Mouse (Mus musculus) lung, postnatal 14 days (tissue): ENCODE data around the gene Kcnk16.
"Not testable (repeated sequence)": the region's sequence is repeated elsewhere in the genome, so short reads cannot be mapped to it uniquely, and the experiment has no call there.

Experiments used
- DNase-seq: peaks from one replicate; pipeline ENCODE4 v3.0.0; 2021

The Kcnk16 gene

DNA sequence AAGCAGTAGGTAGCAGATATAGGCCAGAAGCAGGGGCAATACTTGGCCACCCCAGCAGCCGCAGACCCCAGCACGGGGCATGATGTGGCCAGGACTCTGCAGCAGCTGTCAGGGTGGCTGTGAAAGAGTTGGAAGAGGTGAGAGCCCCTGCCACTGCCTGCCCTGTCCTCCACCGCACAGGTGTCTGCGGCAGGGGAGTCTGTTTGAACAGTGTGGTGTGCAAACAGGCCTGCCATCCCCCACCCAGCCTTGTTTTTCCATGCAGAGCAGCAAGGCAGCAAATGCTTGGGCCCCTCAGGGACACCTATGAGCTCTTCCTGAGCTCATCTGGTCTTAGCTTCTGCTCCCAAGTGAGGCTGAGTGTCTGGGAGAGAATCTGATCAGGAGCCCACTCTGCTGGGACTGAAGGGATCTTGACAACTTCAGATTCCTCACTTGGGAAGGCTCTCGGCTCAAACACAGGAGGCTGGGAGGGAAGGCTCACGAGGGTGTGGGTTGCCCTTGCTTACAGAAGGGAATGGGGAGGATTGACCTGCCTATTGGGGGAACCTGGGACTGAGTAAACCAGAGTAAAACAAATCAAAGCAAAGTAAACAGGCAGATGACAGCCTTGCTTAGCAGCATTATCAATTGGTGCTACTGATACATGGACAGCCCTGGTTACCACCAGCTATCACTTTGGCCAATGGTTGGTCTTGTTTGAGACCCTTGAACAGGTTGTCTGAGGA, at the start of gene Kcnk16:
Gene Kcnk16, minus strand, starts transcription at position 118 of the 728 bp plus-strand sequence.
- no peak for DNase-seq

DNA sequence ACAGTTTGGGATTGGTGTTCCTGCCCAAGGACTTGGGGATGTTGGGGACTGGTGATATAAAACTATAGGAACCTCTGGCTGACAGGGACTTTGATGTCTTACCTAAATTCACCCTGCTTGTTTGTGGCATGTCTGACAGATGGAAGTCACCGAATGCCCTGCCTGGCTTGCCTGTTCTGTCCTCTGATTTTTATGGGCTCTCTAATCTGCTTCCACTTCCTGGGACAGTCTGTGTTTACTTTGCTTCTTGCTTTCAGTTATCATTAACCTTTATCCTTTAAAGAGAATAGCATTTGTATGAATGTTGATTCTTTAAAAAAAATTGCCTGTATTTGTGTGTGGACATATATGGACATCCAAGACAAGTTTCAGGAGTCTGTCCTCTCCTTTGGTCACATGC, 46.1 kb upstream of the Kcnk16 start:
- DNase-seq = no peak

DNA sequence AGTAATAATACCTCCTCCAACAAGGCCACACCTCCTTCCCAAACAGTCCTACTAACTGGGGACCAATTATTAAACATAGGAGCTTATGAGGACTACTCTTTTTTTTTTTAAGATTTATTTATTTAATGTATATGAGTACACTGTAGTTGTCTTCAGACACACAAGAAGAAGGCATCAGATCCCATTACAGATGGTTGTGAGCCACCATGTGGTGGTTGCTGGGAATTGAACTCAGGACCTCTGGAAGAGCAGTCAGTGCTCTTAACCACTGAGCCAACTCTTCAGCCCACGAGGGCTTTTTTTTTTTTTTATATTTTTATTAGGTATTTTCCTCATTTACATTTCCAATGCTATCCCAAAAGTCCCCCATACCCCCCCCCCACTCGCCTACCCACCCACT, 36.1 kb upstream of the Kcnk16 start:
- not testable (repeated sequence) for DNase-seq

DNA sequence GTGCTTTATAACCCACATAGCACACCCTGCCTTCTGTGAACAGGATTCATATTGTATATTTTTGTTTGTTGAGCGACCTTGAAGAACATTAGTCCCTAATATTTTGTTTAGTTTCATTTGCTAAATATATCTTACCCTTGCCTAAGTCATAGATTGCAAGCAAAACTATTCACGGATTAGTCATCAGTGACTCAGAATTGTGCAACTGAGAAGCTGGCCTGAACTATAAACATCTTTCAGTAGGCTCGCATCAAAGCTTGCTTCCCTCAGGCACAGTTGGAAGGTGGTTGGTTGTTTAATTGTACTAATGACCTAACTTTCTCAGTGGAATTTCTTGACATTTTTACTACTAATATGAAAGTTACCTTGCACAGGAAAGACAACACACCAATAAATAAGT, 29.1 kb upstream of the Kcnk16 start:
- peak; percentile 22 for DNase-seq

DNA sequence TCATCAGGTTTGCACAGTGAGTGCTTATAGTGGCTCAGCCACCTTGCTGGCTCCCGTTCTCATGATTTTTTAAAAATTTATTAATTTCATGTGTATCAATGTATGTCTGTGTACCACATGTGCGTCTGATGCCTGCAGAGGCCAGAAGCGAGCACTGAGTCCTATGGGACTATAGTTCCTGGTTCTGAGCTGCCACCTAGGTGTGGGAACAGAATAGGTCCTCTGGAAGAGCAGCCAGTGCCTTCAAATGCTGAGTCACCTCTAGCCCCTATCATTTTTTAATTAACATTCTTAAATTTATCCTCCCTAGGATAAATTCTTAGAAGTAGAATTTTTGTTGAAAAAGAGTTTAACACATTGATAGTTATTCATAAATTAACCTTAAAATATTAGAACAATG, 28.6 kb upstream of the Kcnk16 start:
- no peak for DNase-seq

DNA sequence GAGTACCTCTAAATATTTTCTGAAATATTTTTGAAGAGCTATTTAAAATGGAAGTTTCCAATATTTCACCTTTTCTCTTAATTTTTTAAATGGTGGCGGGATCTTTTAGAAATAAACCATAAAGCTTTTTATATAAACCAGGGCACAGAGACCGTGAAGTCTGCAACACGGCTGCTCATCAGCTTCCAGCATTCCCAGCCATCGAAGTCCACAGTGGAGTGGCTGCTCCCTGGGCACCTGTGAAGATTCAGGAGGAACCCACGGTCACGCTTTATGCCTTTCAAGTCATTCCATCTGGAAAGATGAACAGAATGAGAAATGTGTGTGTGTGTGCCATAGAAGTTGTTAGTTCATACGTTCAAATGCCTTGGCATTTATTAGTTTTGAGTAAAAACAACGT, 25.9 kb upstream of the Kcnk16 start:
- DNase-seq = no peak

DNA sequence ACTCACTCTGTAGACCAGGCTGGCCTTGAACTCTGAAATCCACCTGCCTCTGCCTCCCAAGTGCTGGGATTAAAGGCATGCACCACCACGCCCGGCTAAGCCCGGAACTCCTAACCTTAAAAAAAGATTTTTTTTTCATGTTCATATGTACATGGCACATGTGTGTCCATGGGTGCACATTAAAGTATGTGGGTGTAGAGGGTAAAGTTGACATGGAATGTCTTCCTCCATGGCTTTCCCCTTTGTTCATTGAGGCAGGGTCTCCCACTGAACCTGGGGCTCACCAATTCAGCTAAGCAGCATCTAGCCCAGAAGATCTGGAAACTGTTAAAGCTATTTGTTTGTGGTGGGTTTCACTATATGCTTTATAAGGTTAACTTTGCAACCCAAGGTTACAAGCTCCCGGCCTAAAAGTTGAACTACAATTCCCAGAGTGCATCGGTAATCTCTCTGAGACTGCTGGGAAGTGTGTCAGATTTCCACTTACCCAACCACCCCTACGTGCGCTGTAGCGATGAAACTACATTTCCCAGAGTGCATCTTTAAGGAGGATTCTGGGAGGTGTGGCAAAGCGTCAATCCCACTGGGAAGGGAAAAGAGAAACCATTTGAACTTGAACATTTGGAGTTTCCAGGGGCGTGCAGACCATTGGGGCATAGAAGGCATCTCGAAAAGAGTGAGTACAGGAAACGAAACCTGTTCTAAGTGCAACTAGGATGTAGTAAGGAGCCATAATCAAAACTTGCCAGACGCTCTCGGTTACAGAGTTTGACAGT, 25.3 kb upstream of the Kcnk16 start, which contains the start of gene Nudt13:
Gene Nudt13, plus strand, starts transcription at position 581 of the 776 bp plus-strand sequence.
- DNase-seq = peak; percentile 83

DNA sequence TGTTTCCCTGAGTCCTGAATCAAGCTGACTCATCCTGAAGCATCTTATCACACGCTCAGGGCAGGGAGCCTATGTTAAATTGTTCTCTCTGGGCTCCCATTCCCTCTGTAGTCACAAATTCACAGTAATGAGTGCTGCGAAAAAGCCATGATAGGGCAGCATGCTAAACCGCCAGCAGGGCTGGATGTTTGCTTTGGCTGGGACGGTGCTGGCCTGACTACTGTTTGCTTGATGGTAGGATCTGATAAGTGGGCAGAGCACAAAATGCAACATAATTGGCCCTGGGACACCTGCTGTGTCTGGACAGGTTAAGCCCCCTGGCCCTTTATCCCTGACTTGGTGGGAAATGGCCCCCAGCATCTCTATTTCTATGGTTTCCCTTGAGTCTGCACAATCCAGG, 22.4 kb upstream of the Kcnk16 start:
- no peak for DNase-seq

DNA sequence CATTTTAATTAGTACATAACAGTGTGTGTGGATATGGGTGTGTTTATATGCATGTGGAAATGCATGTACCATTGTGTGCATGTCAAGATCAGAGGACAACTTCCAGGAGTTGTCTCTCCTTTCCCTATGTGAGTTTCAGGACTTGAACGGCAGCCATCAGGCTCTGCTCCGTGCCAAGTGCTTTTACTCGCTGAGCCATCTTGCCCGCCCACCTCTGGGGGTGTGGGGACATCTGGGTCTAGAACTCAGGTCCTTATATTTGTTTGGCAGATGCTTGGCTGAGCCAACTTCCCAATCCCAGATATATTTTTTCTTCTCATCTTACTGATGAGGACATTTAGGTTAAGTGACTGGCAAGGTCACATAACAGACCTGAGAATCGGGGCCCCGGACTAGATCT, 578 bp downstream of the Kcnk16 start:
- DNase-seq = no peak

DNA sequence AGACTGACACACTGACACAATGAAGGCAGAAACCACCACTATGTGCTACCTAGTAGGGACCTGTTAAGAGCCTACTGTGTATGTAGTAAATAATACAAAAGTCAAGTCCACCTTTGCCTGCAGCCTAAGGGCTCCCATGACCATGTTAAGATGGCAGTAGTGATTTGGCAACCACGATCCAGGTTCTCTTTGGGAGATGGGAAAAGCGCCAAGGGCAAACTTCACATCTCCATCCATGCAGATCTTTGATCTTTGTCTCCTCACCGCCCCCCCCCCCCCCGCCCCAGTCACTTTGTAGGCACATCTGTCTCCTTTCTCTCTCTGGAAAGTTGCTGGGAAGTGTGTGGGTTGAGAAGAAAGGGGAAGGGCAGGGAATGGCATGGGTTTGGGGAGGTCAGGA, 6.7 kb downstream of the Kcnk16 start:
- DNase-seq = no peak

DNA sequence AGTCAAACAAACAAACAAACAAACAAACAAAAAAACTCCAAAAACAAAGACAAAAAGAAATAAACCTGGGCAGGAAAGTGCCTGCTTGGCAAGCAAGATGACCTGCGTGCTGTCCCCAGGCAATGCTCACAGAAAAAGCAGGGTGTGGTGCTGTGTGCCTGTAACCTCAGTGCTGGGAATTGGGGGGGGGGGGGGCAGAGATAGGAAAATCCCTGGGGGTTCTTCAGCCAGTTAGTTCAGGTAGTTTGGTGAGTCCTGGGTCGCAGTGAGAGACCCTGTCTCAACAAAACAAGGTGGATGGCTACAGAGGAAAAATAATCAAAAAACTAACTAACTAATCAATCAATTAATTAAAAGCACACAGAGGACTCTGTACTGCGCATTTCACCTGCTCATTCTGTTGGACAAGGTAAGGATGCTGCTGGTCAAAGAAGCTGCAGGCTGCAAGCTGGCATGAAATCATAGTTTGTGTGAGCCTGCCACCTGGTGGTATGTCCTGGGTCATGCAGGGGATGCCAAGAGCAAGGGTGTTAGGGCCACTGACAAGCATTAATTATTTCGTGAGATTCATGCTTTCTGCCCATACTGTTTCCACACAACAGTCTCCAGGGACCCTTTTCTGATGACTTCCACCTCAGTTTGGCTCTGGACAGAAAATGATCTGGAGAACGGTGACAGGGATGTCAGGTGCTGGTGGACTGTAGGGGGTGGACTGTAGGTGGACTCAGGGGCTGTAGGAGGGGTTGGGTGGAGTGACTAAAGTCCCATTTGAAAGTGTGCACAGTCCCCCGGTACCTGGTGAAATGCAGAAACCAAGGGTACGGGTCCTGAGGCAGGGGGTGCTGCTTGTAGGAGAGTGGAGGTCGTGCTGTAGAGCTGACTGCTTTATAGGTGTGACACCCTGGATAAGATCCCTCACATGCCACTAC, 10.6 kb downstream of the Kcnk16 start:
- peak; percentile 85 for DNase-seq

DNA sequence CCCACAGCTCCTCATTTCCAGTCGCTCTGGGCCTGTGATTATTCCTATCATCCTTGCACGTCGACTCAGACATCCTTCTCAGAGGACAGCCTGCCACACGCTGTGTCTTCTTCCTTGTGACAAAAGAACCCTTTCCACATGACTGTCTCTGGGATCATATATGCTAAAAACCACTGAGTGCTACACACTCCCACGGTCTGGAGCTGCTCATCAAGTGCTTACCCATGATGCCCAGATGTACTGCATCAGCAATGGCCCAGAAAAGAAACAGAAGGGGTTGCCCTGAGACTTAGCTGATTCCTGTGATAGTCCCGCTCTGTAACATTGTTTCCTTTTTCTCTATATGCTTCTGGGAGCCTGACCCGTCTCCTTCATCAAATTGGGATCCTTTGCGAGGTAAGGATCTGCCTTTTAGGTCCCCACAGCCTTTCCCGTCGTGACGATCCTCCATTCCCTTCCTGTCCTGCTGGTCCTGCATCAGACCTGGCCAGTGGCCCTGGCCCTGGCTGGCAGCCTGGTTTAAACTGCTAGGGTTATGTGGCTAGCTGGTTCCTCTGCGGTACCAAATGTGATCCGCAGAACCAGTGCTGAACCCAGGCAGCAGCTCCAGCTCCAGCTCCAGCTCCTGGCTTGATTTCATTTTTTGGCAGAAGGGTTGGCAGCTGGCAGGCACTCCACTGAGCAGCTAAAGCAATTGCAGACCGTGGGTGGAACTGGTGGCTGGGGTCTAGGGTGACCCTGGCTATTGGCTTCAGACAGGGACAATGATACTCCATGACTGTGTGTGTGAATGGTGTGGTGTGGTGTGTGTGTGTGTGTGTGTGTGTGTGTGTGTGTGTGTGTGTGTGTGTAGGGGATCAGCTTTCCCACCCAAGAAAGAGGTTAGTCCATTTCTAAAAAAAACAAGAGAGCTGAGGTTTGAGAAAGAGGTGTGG, 18.5 kb downstream of the Kcnk16 start:
- DNase-seq = no peak

DNA sequence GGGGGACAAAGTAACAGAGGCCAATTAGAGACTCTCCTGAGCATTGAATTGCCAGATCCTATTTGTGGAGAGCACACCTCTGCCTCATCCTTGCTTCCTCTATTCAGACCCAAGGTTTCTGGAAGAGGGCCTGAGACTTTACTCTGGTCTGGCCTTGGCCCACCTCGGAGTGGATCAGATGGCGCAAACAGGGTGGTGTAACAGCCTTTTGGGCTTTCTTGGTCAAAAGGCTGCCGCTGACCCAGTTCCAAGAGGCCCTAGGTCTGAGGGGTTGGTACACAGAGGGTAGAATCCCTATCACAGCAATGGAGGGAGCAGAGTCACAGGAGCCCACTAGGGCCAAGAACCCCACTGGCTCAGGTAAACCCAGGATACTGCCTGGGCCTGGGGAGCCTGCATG, 21.0 kb downstream of the Kcnk16 start:
- DNase-seq = no peak

DNA sequence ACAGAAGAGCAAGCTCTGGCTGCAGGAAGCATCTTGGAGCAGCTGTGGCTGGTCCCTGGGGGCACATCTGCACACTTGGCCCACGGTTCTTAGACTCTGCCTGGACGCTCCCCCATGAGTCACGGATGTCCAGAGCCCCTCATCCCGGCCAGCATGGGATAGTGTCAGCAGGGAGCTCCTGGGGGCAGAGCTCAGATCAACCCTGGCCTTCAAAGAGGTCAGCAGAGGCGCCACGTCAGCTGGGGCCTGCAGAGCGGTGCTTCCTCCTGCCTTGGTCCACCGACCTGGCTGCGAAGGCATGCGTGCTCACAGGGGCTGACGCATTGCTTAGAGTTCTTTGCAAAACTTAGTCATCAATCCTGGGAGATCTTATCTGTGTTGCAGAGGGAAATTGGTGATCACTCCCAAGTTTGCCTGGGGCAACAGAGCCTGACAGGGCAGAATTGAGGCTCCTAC, 22.2 kb downstream of the Kcnk16 start:
- DNase-seq = no peak

DNA sequence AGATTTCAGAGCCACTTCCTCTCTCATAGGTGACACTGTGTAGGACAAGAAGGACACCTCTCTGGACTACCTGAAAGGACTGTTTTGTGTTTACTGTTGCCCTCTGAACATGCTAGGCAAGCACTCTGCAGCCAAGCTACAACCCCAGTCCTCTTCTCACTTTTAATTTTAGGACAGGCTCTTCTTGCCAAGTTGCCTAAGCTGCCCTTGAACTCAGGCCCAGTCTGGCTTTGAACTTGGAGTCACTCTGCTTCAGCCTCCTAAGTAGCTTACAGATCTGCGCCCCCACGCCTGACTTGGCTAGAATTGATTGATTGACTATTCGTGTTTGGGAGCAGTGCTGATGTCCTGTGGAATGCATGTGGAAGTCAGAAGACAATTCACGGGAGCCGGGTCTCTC, 23.1 kb downstream of the Kcnk16 start:
- no peak for DNase-seq

DNA sequence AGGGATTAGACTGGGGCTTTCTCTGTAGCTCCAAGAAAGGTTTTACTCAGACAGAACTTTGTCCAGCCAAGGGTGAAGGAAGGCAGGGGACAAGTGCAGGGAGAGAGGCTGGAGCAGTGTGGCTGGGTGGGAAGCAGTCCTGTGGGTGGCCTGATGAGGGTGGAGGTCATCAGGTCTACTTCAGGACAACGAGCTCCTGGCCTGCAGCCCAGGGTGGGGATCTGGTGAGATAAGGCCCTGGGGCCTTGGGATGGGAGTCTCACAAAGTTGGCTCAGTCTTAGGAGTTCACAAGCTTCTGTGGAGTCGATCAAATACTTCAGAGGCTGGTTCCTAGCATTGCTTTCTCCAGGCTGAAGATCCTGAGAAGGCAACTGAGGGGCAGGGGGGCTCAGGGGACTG, 23.7 kb downstream of the Kcnk16 start:
- no peak for DNase-seq

DNA sequence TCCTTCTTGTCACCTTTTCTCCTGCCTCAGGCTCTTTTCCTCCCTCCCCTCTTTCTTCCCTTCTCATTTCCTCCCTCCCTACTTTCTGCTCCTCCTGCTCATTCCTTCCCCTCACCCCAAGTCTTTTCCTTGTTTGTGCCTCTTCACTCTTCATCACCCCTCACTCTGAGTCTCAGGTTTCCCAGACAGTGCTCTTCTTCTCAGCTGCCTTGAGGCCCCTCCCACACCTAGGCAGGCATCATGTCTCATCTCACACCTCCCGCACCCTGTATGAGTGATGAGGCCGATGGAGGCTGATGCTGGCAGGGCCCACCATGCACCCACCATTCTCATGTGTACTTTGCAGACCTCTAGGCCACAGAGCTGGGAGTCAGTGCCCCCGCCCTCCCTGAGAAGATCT, 25.8 kb downstream of the Kcnk16 start:
- DNase-seq = no peak

DNA sequence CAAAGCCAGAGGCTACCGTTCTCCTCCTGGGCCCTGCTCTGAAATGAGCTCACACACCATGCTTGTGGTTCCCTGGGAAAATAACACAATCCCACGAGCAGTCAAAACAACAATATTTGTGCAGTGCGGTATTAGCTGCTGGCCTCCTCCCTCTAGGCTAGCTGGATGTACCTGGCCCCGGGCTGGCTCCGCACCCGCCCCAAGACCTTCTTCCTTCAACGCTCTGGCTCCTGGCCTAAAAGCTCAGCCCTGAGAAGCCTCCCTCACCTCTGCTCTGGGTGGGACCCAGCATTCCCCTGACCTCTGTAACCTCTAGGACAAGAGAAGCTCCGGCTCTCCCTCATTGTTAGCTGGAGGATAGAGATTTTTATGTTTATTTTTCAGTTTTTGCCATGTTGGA, 26.5 kb downstream of the Kcnk16 start:
- DNase-seq = no peak

DNA sequence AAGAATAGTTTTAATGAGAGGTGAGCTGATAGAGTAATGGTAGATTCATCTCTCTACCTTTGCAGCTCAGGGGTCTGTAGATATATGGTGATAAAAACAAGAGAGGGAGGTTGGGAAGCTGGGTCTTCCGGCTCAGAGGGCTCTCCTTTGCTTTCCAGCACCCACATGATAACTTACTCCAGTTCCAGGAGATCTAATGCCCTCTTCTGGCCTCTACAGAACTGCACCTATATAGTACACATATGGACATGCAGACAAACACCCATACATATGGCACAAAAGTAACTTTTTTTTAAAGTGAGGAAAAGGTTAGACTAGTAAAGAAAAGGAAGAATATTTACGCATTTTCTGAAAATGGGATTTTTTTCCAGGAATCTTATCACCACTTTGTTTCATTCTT, 34.6 kb downstream of the Kcnk16 start:
- DNase-seq = no peak

DNA sequence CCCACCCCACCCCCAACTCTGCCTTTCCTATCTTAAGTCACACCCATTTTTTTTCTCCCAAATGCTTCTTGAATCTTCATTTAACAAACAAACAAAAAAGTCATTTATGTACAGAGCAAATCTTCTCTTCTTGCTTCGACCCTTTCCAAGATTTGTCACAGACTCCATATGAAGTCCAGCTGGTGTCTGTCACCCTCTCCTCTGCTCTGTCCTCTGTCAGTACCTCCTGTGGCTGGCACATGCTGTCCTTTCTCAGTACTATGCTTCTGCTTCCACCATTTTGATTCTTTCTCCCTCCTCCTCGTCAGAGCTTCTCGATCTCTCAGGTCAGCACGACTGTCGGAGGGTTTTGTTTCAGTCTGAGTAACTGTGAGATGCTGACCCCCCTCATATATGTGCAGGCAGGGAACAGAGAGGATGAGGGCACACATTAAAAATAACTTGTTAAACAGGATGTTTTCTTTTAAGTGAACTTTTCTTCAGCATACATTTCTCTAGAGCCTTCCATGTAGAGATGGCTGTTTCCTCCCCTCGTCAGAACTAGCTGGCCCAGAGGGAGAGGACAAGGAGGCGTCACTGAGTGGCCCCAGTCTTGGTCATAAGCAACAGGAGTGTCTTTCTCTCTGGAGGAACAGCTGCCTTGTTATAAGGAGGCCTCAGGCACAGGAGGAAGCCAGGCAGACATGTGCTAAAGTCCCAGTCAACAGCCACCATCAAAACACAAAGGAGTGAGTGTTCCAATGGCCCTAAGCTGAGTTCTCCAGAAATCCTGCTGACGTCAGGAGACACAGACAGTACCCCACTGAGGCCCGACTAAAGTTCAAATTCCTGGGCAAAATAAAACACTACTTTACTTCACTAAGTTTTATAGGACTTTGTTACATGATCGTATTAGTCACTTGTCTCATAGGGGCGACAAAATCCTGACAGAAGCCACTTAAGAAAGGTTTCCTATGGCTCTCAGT, 35.7 kb downstream of the Kcnk16 start:
- peak; percentile 38 for DNase-seq

DNA sequence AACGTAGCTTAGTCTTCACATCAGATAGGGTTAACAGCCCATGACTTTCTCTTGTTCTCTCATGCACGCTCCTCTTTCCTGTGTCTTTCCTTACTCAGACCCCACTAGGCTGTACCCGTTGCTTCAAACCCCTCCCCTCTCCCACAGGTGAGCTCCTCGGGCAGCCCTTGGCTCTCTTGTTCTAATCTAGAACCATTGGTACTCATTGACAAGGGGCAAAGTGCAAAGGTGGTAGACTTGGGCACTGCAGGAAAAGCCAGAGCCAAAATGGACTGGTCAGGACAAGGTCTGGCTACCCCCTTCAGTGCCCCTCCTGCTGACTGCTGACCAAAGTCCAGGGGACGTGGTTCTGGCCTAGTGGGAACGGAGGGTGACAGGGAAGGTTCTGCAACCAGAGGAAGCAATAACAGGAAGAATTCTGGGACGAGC, 38.9 kb downstream of the Kcnk16 start:
- no peak for DNase-seq
